Mouse (Mus musculus) ES-Bruce4 (cell line): Measurements from ENCODE around the gene Dhx34.

Experiments used
- CTCF ChIP-seq: IDR thresholded peaks from one replicate; pipeline ENCODE4 v1.8.1; 2011; ENCODE audit warnings: low read depth, low read length
- POLR2A ChIP-seq: IDR thresholded peaks from one replicate; pipeline ENCODE4 v1.8.1; 2011; ENCODE audit warnings: low read length; ENCODE audit not compliant: insufficient read depth

- TF ChIP-seq CTCF (no peak), POLR2A (no peak)
Observed at GRCm38 (mm10) chr7:16173146-16173545, 48.7 kb downstream of the Dhx34 start.
